Mouse (Mus musculus) right cerebral cortex, postnatal 36 days (tissue): Measurements from ENCODE around the gene Fam160a1.

Experiments used
- DNase-seq, 2 experiments: peaks; one replicate each; pipeline ENCODE4 v3.0.0; 2022; ENCODE audit warnings: low spot score in 2 of 2, mixed read lengths in 1 of 2

Gene Fam160a1

GRCm38 (mm10) chr3:85817191-85817590 lies at the start of gene Fam160a1:
TSS of gene Fam160a1 (minus strand) at chr3:85817291.
- DNase-seq: no peak

DNA sequence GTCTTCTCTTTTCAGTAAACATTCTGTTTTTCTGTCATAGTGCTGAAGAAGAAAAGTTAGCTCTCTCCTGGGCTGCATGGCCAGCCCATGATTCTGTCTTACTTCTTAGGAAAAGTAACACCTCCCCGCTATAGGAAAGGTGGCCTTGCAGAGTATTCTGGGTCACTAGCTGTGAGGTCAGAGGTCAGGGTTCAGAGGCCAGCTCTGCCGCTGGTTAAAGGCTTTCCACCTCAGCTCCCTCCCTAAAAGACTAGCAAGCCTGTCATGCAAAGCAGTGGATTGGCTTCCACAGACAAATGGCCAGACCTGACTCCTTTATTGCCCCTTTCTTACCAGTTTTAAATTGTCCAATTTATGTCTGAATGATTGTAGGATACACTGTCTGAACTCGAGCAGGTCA lies 46.9 kb upstream of the Fam160a1 start:
- DNase-seq: no peak

GRCm38 (mm10) chr3:85862886-85863285 lies 45.8 kb upstream of the Fam160a1 start:
- DNase-seq: no peak

GRCm38 (mm10) chr3:85860996-85861395 lies 43.9 kb upstream of the Fam160a1 start:
- no peak for DNase-seq

- no peak for DNase-seq
Measured at GRCm38 (mm10) chr3:85859311-85859710, 42.2 kb upstream of the Fam160a1 start.

GRCm38 (mm10) chr3:85858140-85859135 lies 41.3 kb upstream of the Fam160a1 start:
- no peak for DNase-seq

- no peak for DNase-seq
Measured at GRCm38 (mm10) chr3:85857083-85857482, 40.0 kb upstream of the Fam160a1 start.

GRCm38 (mm10) chr3:85855947-85856346 lies 38.9 kb upstream of the Fam160a1 start:
- DNase-seq: no peak

DNA sequence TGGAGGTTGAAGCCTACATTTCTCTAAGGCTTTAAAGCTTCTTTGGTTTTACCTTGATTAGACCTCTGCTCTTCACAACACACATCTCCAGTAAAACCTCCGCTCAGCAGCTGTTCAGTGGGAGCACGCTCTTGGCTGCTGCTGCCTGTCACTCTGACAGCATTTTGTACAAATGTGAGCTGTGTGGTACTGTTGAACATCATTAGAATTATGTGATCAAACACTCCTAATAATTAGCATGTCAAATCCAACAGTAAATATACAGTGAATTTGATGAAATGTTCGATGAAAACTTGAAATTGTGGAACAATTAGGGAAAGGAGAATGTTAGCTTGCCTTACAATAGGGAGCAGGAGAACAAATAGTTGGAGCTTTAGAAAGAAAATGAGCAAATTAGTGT lies 38.0 kb upstream of the Fam160a1 start:
- no peak for DNase-seq

- DNase-seq: no peak
Measured at GRCm38 (mm10) chr3:85854143-85854542, 37.1 kb upstream of the Fam160a1 start.

- DNase-seq: no peak
Measured at GRCm38 (mm10) chr3:85853715-85854114, 36.6 kb upstream of the Fam160a1 start.

GRCm38 (mm10) chr3:85850079-85850478 lies 33.0 kb upstream of the Fam160a1 start:
- no peak for DNase-seq

DNA sequence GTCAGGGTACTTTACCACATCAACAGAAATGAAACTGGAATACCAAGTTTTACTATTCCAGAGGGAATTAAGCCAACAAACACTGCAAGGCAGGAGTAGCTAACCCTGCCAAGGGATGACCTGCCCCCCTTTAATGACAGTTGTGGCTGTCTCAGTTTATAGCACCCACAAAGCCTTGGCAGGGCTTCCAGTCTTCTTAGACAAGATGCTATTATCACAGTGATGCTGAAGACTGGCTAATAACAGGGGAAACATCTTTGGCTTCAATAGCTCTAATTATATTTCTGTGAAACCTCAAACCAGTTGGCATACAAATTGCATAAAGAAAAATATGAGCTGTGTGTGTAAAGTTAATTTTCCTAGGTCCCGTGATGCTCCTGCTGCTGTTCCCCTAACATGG lies 29.2 kb upstream of the Fam160a1 start:
- DNase-seq: no peak

DNA sequence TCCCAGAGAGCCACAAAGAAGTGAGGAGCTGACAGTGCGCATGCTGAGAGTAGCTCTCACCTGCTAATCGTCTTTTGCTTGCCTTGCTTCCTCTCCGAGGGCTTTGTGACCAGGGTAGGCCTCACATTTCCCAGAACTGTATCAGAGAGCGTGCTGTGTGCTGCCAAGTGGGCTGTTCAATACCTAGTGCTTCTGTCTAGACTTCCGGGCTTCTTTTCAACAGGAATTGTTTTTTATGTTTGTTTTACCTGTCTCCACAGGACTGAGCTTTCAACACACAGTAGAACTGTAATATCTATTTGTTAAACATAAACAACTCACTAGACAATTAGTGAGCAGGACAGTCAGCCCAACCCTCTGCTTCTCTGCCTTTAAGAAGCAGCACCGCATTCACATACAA lies 28.2 kb upstream of the Fam160a1 start:
- no peak for DNase-seq

GRCm38 (mm10) chr3:85842881-85843218 lies 25.8 kb upstream of the Fam160a1 start:
- no peak for DNase-seq

- DNase-seq: no peak
Measured at GRCm38 (mm10) chr3:85842177-85842880, 25.2 kb upstream of the Fam160a1 start.

DNA sequence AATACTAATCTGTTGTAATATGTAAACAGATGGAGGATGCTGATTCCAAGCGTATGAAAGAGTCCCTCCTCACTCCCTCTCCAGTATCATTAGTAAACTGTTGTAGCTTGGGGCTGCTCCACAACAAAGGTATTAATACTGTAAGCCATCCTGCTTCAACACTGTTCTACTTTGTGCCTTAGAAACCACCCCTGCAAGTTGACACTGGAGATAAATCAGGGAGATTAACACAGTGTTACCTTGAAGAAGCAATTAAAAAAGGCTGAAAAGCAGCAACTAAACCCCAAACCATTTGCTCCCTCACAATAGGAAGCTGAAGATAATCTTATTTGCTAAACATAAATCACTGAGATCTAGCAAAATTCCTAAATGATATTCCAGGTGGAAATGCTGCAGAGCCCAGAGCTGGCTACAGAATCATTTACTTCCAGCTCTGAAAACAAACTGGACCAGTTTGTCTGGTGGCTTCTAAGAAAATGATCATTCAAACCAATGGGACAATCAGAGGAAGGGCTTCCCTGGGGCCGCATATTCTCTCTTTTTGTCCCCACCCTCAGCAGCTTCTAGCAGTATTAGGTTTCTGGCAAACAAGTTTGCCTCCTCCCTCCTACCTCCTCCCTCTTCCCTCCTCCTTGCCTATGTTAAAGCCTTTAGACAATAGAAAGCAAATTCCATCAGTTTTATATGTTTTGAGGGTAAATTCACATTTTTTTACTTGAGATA lies 24.5 kb upstream of the Fam160a1 start:
- no peak for DNase-seq

DNA sequence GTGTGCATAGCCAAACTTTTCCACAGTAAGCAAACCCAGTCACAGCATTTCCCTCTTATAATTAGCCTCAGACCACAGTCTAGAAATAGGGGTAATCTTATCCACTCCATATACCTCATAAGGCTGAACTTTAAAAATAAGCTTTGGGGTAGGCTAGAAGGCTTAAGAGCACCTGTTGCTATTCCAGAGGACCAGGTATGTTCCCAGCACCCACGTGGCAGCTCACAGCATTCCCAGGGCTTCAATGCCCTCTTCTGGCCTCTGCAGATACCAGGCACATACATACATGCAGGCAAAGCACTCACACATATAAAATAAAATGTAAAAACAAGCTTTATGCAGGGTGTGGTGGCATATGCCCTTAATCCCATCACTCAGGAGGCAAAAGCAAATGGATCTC lies 16.5 kb upstream of the Fam160a1 start:
- no peak for DNase-seq

DNA sequence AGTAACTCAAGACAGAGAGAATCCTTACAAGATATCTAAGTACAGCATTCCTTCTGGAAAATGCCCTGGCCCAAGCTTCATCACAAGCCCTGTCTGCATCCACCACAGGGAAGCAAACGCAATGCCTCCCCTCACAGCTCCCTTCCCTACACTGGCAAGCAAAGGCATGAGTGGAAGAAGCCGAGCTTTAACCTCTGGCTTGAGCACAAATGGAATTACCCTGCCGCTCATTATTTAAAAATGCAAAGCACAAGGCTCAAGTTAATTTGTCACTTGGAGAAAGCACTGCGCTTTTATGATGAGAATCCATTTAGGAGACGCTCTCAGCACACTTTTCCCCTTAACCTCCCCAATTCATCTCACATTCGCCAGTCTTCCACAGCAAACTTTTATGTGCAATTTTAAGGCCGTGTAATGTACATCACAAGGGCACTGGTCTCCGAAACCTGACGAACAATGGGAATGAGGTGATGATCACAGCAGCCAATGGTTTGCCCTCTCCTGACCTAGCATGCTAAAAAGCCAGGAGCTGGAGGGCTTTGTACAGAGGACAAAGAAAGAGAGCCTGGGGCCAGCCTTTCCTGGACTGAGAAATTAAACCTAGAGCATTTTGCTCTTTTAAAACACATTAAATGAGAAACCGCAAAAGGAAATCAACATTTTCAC lies 15.5 kb upstream of the Fam160a1 start:
- DNase-seq: no peak

- no peak for DNase-seq
Measured at GRCm38 (mm10) chr3:85831785-85832184, 14.7 kb upstream of the Fam160a1 start.

DNA sequence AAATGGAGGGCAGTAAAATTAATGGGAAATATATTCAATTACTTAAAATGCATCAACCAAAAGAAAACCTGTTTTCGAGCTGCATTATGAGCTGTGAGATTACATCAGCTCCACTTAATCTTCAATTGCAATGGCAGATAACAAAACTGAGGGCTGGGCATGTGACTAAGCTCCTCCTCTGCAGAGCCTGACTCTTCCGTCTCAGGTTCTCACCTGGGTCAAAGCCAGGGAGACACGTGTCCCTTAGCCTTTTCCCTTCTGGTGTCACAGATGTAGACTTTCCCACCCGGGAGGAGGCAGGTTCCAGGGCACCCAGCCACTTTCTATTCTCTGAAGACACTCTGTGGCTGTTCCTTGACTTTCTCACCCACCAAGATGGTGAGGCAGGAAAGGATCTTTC lies 12.0 kb upstream of the Fam160a1 start:
- DNase-seq: no peak

- no peak for DNase-seq
Measured at GRCm38 (mm10) chr3:85827815-85828214, 10.7 kb upstream of the Fam160a1 start.
